8 mouse cellular contexts compared by ENCODE assay signal in the genomic region with DNA sequence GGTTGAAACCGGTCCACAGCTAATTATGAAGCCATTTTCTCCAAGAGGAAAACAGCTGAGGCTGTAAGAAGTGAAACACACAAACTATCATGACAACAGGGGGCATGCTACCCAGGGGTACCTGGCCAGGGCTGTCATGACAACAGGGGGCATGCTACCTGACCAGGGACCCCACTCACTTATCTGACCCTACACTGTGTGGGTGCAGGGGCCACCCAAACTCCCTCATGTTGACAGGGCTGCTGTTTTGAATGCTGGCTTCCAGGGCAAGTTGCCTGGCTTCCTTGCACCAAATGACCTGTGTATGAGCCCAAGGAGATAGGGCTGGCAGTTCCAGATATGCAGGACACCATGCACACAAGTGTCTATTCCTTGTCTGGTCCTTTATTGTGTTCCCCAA. TPM values are rescaled to one million over a fixed set of nuclear protein-coding genes. Genes with fewer than 3 reads are reported as not detected.
DNase-seq lines count a peak whose midpoint lies in the region; ATAC-seq and TF ChIP-seq lines count a peak whose summit lies in the region.

No protein-coding gene starts in this region.

- H3K4me2 ChIP-seq in liver, embryonic 13.5 days, result peak overlapping the region; percentile 92

- H3K27me3 ChIP-seq in erythroblast, embryonic 14.5 days (ENCODE audit: control insufficient read depth), result no peaks in the 10 kb centered on the region
- no peaks in the 10 kb centered on the region for H3K27me3 ChIP-seq in testis, adult 2 months (ENCODE audit: control insufficient read depth, insufficient read depth, low read length)
- no peaks in the 10 kb centered on the region for H3K27me3 ChIP-seq in liver, embryonic 13.5 days

- peak overlapping the region; percentile 85 for H3K4me3 ChIP-seq in erythroblast, embryonic 14.5 days (replicated peaks)
- peak overlapping the region; percentile 90 for H3K4me3 ChIP-seq in testis, adult 2 months (ENCODE audit: control insufficient read depth, low read depth, low read length)
- H3K4me3 ChIP-seq in liver, embryonic 13.5 days (replicated peaks), result peak overlapping the region; percentile 74

- ATAC-seq in erythroblast, adult 5-6 weeks (replicated peaks; ENCODE audit: low FRiP score, poor library complexity, severe bottlenecking), result no peak
- ATAC-seq in liver, embryonic 13.5 days (ENCODE audit: low read depth), result no peak

- H3K4me1 ChIP-seq in erythroblast, embryonic 14.5 days (ENCODE audit: control insufficient read depth), result peaks cover 68% of the 10 kb centered on the region
- peaks cover 9% of the 10 kb centered on the region for H3K4me1 ChIP-seq in testis, adult 2 months (ENCODE audit: control insufficient read depth, insufficient read depth, low read length)
- H3K4me1 ChIP-seq in liver, embryonic 13.5 days (replicated peaks), result peaks cover 50% of the 10 kb centered on the region

- 82% methylated on average over 1 of the region's 1 CpGs for WGBS in liver, embryonic 13.5 days (ENCODE audit: insufficient replicate concordance)

- no peak for TF ChIP-seq POLR2A in testis, adult 2 months (IDR thresholded peaks at IDR 0.05; ENCODE audit: control insufficient read depth, low read depth, low read length)

- no peak overlapping the region for H3K27ac ChIP-seq in testis, adult 2 months (ENCODE audit: control insufficient read depth, insufficient read depth, low read depth, low read length)
- peak overlapping the region; percentile 87 for H3K27ac ChIP-seq in liver, embryonic 13.5 days

- H3K36me3 ChIP-seq in erythroblast, embryonic 14.5 days (ENCODE audit: control insufficient read depth), result peaks cover 74% of the 10 kb centered on the region
- H3K36me3 ChIP-seq in testis, adult 2 months (ENCODE audit: control insufficient read depth, insufficient read depth, low read length), result peaks cover 6% of the 10 kb centered on the region
- peaks cover 58% of the 10 kb centered on the region for H3K36me3 ChIP-seq in liver, embryonic 13.5 days

- H3K9me3 ChIP-seq in erythroblast, embryonic 14.5 days (ENCODE audit: control insufficient read depth, low read length), result no peaks in the 10 kb centered on the region
- no peaks in the 10 kb centered on the region for H3K9me3 ChIP-seq in liver, embryonic 13.5 days (replicated peaks)

- no peak for DNase-seq in testis, postnatal 14 days (ENCODE audit: low spot score)
- DNase-seq in liver, embryonic 13.5 days, result no peak
- DNase-seq in thymus, postnatal 10 days (ENCODE audit: low spot score in 2 of 2), result no peak
- no peak for DNase-seq in left cerebral cortex, adult 18-20 months (ENCODE audit: low spot score in 2 of 2)
- DNase-seq in c-Kit-positive CD71-positive TER-119-positive erythroid progenitor cells, embryonic 14.5 days (ENCODE audit: low spot score), result no peak

- TF ChIP-seq CTCF in testis, adult 2 months (IDR thresholded peaks at IDR 0.05; ENCODE audit: control insufficient read depth, insufficient read depth, insufficient replicate concordance, low read depth, low read length), result no peak

- H3K9ac ChIP-seq in liver, embryonic 13.5 days, result peak overlapping the region; percentile 80

RNA-seq across cellular contexts. Expression of gene Gm38431, which starts 1.3 kb away (rescaled TPM):
- 11.6 and 15.1 TPM in 2 replicates for polyA plus RNA-seq in erythroblast, embryonic 14.5 days (2012)
- 19.4 and 20.9 TPM in 2 replicates for total RNA-seq in erythroblast, adult 5-6 weeks (2015; ENCODE audit: low replicate concordance)
- total RNA-seq in erythroblast, adult 5-6 weeks (2017; ENCODE audit: low replicate concordance), result 1.8 and 3.6 TPM in 2 replicates
- polyA plus RNA-seq in testis, adult 2 months (2012; rRNA removed), result 5.1 and 5.3 TPM in 2 replicates
- polyA plus RNA-seq in liver, embryonic 13.5 days (2015; fragmentation: Nextera tagmentation; extraction: Ambion mirVana), result 1.3 and 1.6 TPM in 2 replicates
- 1 to 10 TPM; 1.6 to 1.8 TPM for total RNA-seq in left cerebral cortex, adult 18-20 months (2021)

RNA-seq across cellular contexts. Expression of gene Raver1, which starts 1.3 kb away (rescaled TPM):
- 7.5 and 9.3 TPM in 2 replicates for polyA plus RNA-seq in erythroblast, embryonic 14.5 days (2012)
- 4.0 and 11.7 TPM in 2 replicates for total RNA-seq in erythroblast, adult 5-6 weeks (2015; ENCODE audit: low replicate concordance)
- 3.8 and 7.8 TPM in 2 replicates for total RNA-seq in erythroblast, adult 5-6 weeks (2017; ENCODE audit: low replicate concordance)
- polyA plus RNA-seq in testis, adult 2 months (2012; rRNA removed), result 71.1 and 78.7 TPM in 2 replicates
- polyA plus RNA-seq in liver, embryonic 13.5 days (2015; fragmentation: Nextera tagmentation; extraction: Ambion mirVana), result 18.4 and 27.0 TPM in 2 replicates
- 10 to 100 TPM; 25.3 to 28.0 TPM for total RNA-seq in left cerebral cortex, adult 18-20 months (2021)

RNA-seq across cellular contexts. Expression of gene Fdx1l, which starts 17.1 kb away (rescaled TPM):
- 1.5 and 2.8 TPM in 2 replicates for polyA plus RNA-seq in erythroblast, embryonic 14.5 days (2012)
- 8.4 TPM in 1 of 2 replicates, not detected in the other for total RNA-seq in erythroblast, adult 5-6 weeks (2015; ENCODE audit: low replicate concordance)
- total RNA-seq in erythroblast, adult 5-6 weeks (2017; ENCODE audit: low replicate concordance), result 1.4 and 13.7 TPM in 2 replicates
- 26.1 and 28.7 TPM in 2 replicates for polyA plus RNA-seq in testis, adult 2 months (2012; rRNA removed)
- polyA plus RNA-seq in liver, embryonic 13.5 days (2015; fragmentation: Nextera tagmentation; extraction: Ambion mirVana), result 36.6 and 41.0 TPM in 2 replicates
- total RNA-seq in left cerebral cortex, adult 18-20 months (2021), result 10 to 100 TPM; 61.3 to 65.4 TPM

RNA-seq across cellular contexts. Expression of gene Gm49373, which starts 17.6 kb away (rescaled TPM):
- polyA plus RNA-seq in erythroblast, embryonic 14.5 days (2012), result 0.12 and 0.16 TPM in 2 replicates
- total RNA-seq in erythroblast, adult 5-6 weeks (2015; ENCODE audit: low replicate concordance), result 2.3 TPM in 1 of 2 replicates, not detected in the other
- not detected in 2 replicates for total RNA-seq in erythroblast, adult 5-6 weeks (2017; ENCODE audit: low replicate concordance)
- polyA plus RNA-seq in testis, adult 2 months (2012; rRNA removed), result 0.11 and 0.36 TPM in 2 replicates
- 0.56 and 0.68 TPM in 2 replicates for polyA plus RNA-seq in liver, embryonic 13.5 days (2015; fragmentation: Nextera tagmentation; extraction: Ambion mirVana)
- 1 to 10 TPM; 2.2 to 2.9 TPM for total RNA-seq in left cerebral cortex, adult 18-20 months (2021)

RNA-seq across cellular contexts. Expression of gene Zglp1, which starts 23.6 kb away (rescaled TPM):
- 1.4 and 1.9 TPM in 2 replicates for polyA plus RNA-seq in erythroblast, embryonic 14.5 days (2012)
- total RNA-seq in erythroblast, adult 5-6 weeks (2015; ENCODE audit: low replicate concordance), result not detected in 2 replicates
- total RNA-seq in erythroblast, adult 5-6 weeks (2017; ENCODE audit: low replicate concordance), result not detected in 2 replicates
- polyA plus RNA-seq in testis, adult 2 months (2012; rRNA removed), result 1.7 and 2.4 TPM in 2 replicates
- 0.38 TPM in 1 of 2 replicates, not detected in the other for polyA plus RNA-seq in liver, embryonic 13.5 days (2015; fragmentation: Nextera tagmentation; extraction: Ambion mirVana)
- total RNA-seq in left cerebral cortex, adult 18-20 months (2021), result not detected
